Mouse (Mus musculus): ENCODE data around the gene Cdk2ap2. TPM values are rescaled to one million over a fixed set of nuclear protein-coding genes. Genes with fewer than 3 reads are reported as not detected.
"Not testable (repeated sequence)": the region's sequence is repeated elsewhere in the genome, so short reads cannot be mapped to it uniquely, and the experiment has no call there.

The Cdk2ap2 gene
- polyA plus RNA-seq, 1 experiment, result 98.3 TPM

DNA sequence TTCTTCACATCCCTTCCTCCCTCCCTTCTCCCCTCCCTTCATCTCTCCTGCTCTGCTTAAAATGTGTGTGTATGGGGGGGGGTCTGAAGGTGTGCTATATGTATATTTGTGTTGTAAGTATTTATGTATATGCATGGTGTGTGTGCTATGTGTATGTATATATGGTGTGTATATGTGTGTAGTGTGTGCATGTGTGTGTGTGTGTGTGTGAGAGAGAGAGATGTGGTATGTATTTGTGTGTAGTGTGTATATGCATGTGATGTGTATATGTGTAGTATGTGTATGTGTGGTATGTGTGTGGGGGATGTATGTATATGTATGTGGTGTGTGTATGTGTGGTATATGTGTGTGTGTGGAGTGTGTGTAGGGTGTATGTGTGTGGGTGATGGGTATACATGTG lies 30.1 kb upstream of the Cdk2ap2 start:
- H3K4me1 ChIP-seq (ENCODE audit: control insufficient read depth, insufficient read depth, low read length), result 0 out of 2 replicates have a peak, but pooled peaks cover 9% of the 10 kb centered on the region
- no peak overlapping the region for H3K27ac ChIP-seq (ENCODE audit: insufficient read depth, low read depth, low read length)
- no peak for TF ChIP-seq POLR2A (IDR thresholded peaks at IDR 0.05; ENCODE audit: borderline replicate concordance, low read depth, low read length)
- no peak overlapping the region for H3K4me3 ChIP-seq (ENCODE audit: insufficient read depth, low read length)

- H3K4me3 ChIP-seq (ENCODE audit: insufficient read depth, low read length); H3K27ac ChIP-seq (ENCODE audit: insufficient read depth, low read depth, low read length); H3K4me1 ChIP-seq (ENCODE audit: control insufficient read depth, insufficient read depth, low read length): not testable (repeated sequence)
Measured at GRCm38 (mm10) chr19:4068242-4068641, 28.7 kb upstream of the Cdk2ap2 start.

DNA sequence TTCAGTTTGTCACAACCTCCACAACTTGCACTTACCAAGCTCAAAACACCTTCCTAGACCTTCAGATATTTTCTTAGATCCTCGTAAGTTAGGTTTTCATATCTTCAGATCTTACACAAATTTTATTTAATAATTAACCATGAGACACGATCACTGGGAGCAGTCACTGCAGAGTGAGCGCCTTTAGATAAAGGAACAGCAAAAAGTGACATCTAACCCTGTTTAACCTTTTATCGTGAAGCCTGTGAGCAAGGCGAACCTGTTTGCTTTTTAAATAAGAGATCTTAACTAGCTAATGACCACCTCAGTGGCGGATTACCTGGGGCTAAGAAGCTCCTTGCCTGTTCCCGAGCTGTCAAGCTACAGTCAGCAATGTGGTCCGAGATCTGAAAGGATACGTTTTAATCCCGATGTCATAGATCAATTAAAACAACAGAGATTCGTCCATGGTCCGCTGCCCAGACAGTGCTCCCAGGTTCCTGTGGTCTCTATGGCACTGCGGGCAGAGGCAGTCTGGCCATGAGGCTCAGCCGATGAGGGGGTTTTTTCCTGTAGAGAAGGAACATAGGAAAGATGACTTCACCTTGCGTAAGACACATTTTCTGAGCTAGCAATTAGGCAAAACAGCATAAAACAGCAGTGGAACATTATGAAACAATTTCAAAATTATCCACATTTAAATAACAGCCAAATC lies 28.1 kb upstream of the Cdk2ap2 start:
- no peak for TF ChIP-seq POLR2A (IDR thresholded peaks at IDR 0.05; ENCODE audit: borderline replicate concordance, low read depth, low read length)
- TF ChIP-seq CTCF (IDR thresholded peaks at IDR 0.05; ENCODE audit: low read depth, low read length), result no peak
- 0 out of 2 replicates have a peak, but pooled peaks cover 9% of the 10 kb centered on the region for H3K4me1 ChIP-seq (ENCODE audit: control insufficient read depth, insufficient read depth, low read length)
- no peak overlapping the region for H3K27ac ChIP-seq (ENCODE audit: insufficient read depth, low read depth, low read length)

DNA sequence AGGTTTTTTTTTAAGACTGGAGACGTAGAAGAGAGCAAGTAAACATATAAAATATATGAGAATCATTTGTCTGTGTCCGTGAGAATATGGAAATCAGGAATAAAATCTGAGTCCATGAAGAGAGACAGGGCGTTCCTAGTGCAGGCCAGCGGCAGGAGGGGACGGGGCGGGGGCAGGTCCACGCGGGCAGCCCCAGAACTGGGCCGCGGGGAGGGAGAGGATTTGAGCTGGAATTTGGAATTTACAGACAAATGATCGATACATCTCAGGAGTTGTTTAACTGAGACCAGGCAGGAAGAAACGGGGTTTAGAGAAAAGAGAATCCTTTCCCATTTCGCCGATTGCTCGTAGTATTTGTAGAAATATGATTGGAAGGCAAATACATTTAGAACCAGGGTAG lies 26.7 kb upstream of the Cdk2ap2 start:
- H3K4me1 ChIP-seq (ENCODE audit: control insufficient read depth, insufficient read depth, low read length), result 0 out of 2 replicates have a peak, but pooled peaks cover 9% of the 10 kb centered on the region
- TF ChIP-seq POLR2A (IDR thresholded peaks at IDR 0.05; ENCODE audit: borderline replicate concordance, low read depth, low read length) (no peak), CTCF (IDR thresholded peaks at IDR 0.05; ENCODE audit: low read depth, low read length) (no peak)
- H3K4me3 ChIP-seq (ENCODE audit: insufficient read depth, low read length), result no peak overlapping the region
- H3K27ac ChIP-seq (ENCODE audit: insufficient read depth, low read depth, low read length), result no peak overlapping the region

More for the DNA sequence above, 28.1 kb upstream of the Cdk2ap2 start:
- H3K4me3 ChIP-seq (ENCODE audit: insufficient read depth, low read length), result no peak overlapping the region

DNA sequence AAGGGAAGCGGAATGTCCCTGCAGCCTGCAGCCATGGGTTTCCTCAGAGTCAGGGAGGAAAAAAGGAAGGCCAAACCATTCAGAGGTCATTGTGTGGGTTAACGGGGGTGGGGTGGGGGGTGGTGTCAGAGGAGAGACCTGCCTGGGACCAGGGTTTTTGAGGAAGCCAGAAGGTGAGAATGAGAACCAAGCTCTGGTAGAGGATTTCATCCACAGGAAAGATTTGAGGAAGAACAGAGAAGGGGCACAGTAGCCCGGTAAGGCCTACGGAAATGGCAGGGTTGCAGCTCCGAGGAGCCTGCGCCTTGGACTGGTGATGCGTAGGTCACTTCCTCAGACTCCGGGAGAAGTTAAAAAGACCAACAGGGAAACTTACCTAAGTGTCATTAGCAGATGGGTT lies 26.2 kb upstream of the Cdk2ap2 start:
- H3K4me3 ChIP-seq (ENCODE audit: insufficient read depth, low read length), result no peak overlapping the region
- H3K27ac ChIP-seq (ENCODE audit: insufficient read depth, low read depth, low read length), result no peak overlapping the region
- H3K4me1 ChIP-seq (ENCODE audit: control insufficient read depth, insufficient read depth, low read length), result 0 out of 2 replicates have a peak, but pooled peaks cover 9% of the 10 kb centered on the region
- TF ChIP-seq CTCF (IDR thresholded peaks at IDR 0.05; ENCODE audit: low read depth, low read length), result no peak
- TF ChIP-seq POLR2A (IDR thresholded peaks at IDR 0.05; ENCODE audit: borderline replicate concordance, low read depth, low read length), result no peak

GRCm38 (mm10) chr19:4071406-4071805 lies 25.6 kb upstream of the Cdk2ap2 start:
- Histone ChIP-seq H3K27ac (ENCODE audit: insufficient read depth, low read depth, low read length) (no peak overlapping the region), H3K4me1 (ENCODE audit: control insufficient read depth, insufficient read depth, low read length) (0 out of 2 replicates have a peak, but pooled peaks cover 8% of the 10 kb centered on the region), H3K4me3 (ENCODE audit: insufficient read depth, low read length) (no peak overlapping the region)
- no peak for TF ChIP-seq POLR2A (IDR thresholded peaks at IDR 0.05; ENCODE audit: borderline replicate concordance, low read depth, low read length)
- no peak for TF ChIP-seq CTCF (IDR thresholded peaks at IDR 0.05; ENCODE audit: low read depth, low read length)

DNA sequence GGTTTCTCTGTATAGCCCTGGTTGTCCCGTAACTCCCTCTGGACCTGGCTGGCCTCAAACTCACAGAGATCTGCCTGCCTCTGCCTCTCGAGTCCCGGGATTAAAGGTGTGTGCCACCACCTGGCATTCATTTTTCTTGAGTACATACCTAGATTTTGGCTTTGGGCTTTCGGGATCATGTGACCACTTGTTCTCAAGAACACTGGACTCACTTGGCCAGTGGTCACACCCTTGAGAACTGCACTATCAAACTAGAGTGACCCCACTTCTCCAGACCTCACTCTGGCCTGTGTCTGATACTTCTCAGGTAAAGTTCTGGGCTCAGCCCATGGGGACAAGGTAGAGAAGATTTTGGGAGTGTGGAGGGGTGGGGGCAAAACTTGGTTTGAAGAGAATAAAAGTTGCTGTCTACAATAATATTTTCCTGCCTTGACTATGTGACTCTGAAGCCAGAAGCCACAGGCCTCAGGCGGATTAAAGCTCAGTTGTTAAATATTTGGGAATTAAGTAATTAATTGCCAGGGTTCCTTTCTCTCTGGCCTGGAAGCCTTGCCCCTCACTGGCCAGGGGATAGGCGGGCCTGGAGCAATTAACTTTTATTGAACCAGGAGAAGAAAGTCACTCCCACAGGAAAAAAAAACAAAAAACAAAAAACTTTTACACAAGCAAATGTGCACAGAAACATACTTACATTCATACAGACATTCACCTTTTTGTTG lies 24.1 kb upstream of the Cdk2ap2 start:
- no peak for TF ChIP-seq CTCF (IDR thresholded peaks at IDR 0.05; ENCODE audit: low read depth, low read length)
- no peak for TF ChIP-seq POLR2A (IDR thresholded peaks at IDR 0.05; ENCODE audit: borderline replicate concordance, low read depth, low read length)
- Histone ChIP-seq H3K4me3 (ENCODE audit: insufficient read depth, low read length) (no peak overlapping the region), H3K27ac (ENCODE audit: insufficient read depth, low read depth, low read length) (no peak overlapping the region), H3K4me1 (ENCODE audit: control insufficient read depth, insufficient read depth, low read length) (0 out of 2 replicates have a peak, but pooled peaks cover 6% of the 10 kb centered on the region)

GRCm38 (mm10) chr19:4075531-4075930 lies 21.5 kb upstream of the Cdk2ap2 start:
- Histone ChIP-seq H3K4me3 (ENCODE audit: insufficient read depth, low read length) (no peak overlapping the region), H3K27ac (ENCODE audit: insufficient read depth, low read depth, low read length) (no peak overlapping the region), H3K4me1 (ENCODE audit: control insufficient read depth, insufficient read depth, low read length) (0 out of 2 replicates have a peak, but pooled peaks cover 5% of the 10 kb centered on the region)
- TF ChIP-seq CTCF (IDR thresholded peaks at IDR 0.05; ENCODE audit: low read depth, low read length), result no peak
- no peak for TF ChIP-seq POLR2A (IDR thresholded peaks at IDR 0.05; ENCODE audit: borderline replicate concordance, low read depth, low read length)

GRCm38 (mm10) chr19:4079594-4079993 lies 17.4 kb upstream of the Cdk2ap2 start:
- Histone ChIP-seq H3K4me1 (ENCODE audit: control insufficient read depth, insufficient read depth, low read length) (no peaks in the 10 kb centered on the region), H3K4me3 (ENCODE audit: insufficient read depth, low read length) (no peak overlapping the region), H3K27ac (ENCODE audit: insufficient read depth, low read depth, low read length) (no peak overlapping the region)
- no peak for TF ChIP-seq CTCF (IDR thresholded peaks at IDR 0.05; ENCODE audit: low read depth, low read length)
- no peak for TF ChIP-seq POLR2A (IDR thresholded peaks at IDR 0.05; ENCODE audit: borderline replicate concordance, low read depth, low read length)

GRCm38 (mm10) chr19:4080511-4081009 lies 16.4 kb upstream of the Cdk2ap2 start:
- H3K4me3 ChIP-seq (ENCODE audit: insufficient read depth, low read length), result no peak overlapping the region
- H3K4me1 ChIP-seq (ENCODE audit: control insufficient read depth, insufficient read depth, low read length), result no peaks in the 10 kb centered on the region
- TF ChIP-seq CTCF (IDR thresholded peaks at IDR 0.05; ENCODE audit: low read depth, low read length) (no peak), POLR2A (IDR thresholded peaks at IDR 0.05; ENCODE audit: borderline replicate concordance, low read depth, low read length) (no peak)
- no peak overlapping the region for H3K27ac ChIP-seq (ENCODE audit: insufficient read depth, low read depth, low read length)

Data from bone marrow macrophage, adult 2 months (primary cell).